Mouse (Mus musculus) midbrain, embryonic 15.5 days (tissue): ENCODE data around the gene Mrtfb. TPM values are rescaled to one million over a fixed set of nuclear protein-coding genes. Genes with fewer than 3 reads are reported as not detected.

Source experiments
- ATAC-seq: fragments of 200-750 bp; cut with Nextera tagmentation; replicated peaks from 2 replicates; pipeline ENCODE4 v1.8.0; 2017; ENCODE audit warnings: moderate TSS enrichment
- H3K27ac ChIP-seq: fragments of 300-500 bp; sonication (generic); 2 replicates; pipeline ENCODE4 v1.5.1; 2015; ENCODE audit warnings: mild to moderate bottlenecking, inconsistent platforms
- H3K27me3 ChIP-seq: fragments of 300-500 bp; sonication (generic); replicated peaks from 2 replicates; pipeline ENCODE4 v1.6.1; 2015; ENCODE audit warnings: inconsistent platforms
- H3K36me3 ChIP-seq: fragments of 300-500 bp; sonication (generic); replicated peaks from 2 replicates; pipeline ENCODE4 v1.6.1; 2015; ENCODE audit warnings: inconsistent platforms
- H3K4me1 ChIP-seq: fragments of 300-500 bp; sonication (generic); 2 replicates; pipeline ENCODE4 v1.6.1; 2015; ENCODE audit warnings: inconsistent platforms
- H3K4me2 ChIP-seq: fragments of 300-500 bp; sonication (generic); 2 replicates; pipeline ENCODE4 v1.6.1; 2015; ENCODE audit warnings: inconsistent platforms, mild to moderate bottlenecking, moderate library complexity
- H3K4me3 ChIP-seq: fragments of 300-500 bp; sonication (generic); 2 replicates; pipeline ENCODE4 v1.5.1; 2015; ENCODE audit warnings: mild to moderate bottlenecking, inconsistent platforms
- H3K9ac ChIP-seq: fragments of 300-500 bp; sonication (generic); 2 replicates; pipeline ENCODE4 v1.6.1; 2015; ENCODE audit warnings: mild to moderate bottlenecking, inconsistent platforms
- H3K9me3 ChIP-seq: fragments of 300-500 bp; sonication (generic); 2 replicates; pipeline ENCODE4 v1.6.1; 2016; ENCODE audit warnings: inconsistent platforms
- WGBS: fragments of 180-500 bp; shearing (Covaris S2); methylation state at CpG from one replicate; pipeline ENCODE4 v1.1.7; 2015; ENCODE audit warnings: mixed read lengths; 5-methylcytosine and 5-hydroxymethylcytosine counted together
- polyA plus RNA-seq: library from polyadenylated mRNA; unstranded; fragments of >200 nt; fragmentation: Nextera tagmentation; extraction: Ambion mirVana; gene quantifications from 2 replicates; pipeline ENCODE4 v1.2.1, GENCODE M21; 2015

Mrtfb gene
- 11.9 and 14.0 TPM in 2 replicates for polyA plus RNA-seq

DNA sequence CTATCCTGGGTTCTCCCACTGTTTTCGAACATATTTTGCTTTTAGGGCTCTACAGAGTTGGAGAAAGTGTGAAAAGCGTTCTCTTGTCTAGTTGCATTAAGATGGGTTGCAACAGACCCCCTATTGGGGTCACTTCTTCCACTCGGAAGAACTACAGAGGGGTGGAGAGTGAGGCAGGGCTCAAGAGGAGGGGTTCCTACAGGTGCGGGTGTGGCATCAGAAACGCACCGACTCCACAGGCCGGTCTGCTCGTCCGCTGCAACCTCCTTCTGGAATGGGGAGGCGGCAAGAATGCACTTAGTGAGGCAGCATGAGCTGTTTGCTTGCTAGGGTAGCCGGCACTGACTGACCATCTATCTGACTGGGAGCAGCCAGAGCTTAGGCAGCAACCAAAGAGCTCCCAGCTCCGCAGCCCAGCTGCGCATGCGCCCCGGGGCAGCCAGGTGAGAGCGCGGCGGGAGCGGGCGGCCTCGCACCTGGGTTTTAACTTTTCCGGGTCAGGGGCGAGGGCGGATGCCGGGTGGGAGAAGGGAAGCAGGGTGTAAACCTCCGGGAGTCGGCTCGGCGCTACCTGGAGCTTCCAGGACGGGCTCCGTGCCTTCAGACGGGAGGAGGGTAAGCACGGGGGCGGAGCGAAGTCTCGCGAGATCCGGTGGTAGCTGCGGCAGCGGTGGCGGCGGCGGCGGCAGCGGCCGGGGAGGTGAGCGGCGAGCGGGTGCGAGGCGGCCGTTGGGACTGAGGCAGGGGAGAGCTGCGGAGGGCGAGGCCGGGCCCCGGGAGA, at the start of gene Mrtfb:
TSS of gene Mrtfb (plus strand) at position 627 of the 781 bp plus-strand sequence.
- 1% methylated on average over 48 of the region's 56 CpGs for whole genome bisulfite sequencing
- Histone ChIP-seq H3K4me1 (peaks cover 16% of the 10 kb centered on the region), H3K27me3 (no peaks in the 10 kb centered on the region), H3K4me2 (peak within 1 kb of the TSS; percentile 94), H3K4me3 (peak within 1 kb of the TSS; percentile 68), H3K36me3 (no peaks in the 10 kb centered on the region), H3K9me3 (no peaks in the 10 kb centered on the region), H3K27ac (peak within 1 kb of the TSS; percentile 87), H3K9ac (peak within 1 kb of the TSS; percentile 80)
- peak; percentile 96 for ATAC-seq

DNA sequence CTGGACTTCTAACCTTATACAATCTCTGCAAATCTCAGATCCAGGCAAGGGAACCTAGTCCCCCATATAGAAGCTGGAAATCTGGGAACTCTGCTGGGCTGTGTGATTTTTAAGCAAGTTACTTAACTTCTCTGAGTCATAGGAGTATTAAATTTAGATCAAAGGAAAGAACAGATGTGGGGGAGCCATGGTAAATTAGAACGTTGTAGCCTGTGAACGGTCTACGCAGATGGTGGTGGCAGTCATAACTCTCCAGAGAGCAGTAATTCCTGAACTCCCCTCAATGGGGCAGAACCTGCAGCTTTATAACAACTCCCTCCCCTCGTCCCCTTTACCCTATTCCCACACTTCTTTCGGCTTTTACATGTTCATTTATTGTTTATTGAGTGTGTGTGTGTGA, 48.6 kb upstream of the Mrtfb start:
- Histone ChIP-seq H3K4me3 (no peak overlapping the region), H3K9ac (no peak overlapping the region), H3K9me3 (no peaks in the 10 kb centered on the region), H3K27me3 (no peaks in the 10 kb centered on the region), H3K36me3 (no peaks in the 10 kb centered on the region), H3K27ac (no peak overlapping the region), H3K4me1 (no peaks in the 10 kb centered on the region), H3K4me2 (no peak overlapping the region)
- no peak for ATAC-seq
- WGBS: 48% methylated on average over 5 of the region's 5 CpGs

DNA sequence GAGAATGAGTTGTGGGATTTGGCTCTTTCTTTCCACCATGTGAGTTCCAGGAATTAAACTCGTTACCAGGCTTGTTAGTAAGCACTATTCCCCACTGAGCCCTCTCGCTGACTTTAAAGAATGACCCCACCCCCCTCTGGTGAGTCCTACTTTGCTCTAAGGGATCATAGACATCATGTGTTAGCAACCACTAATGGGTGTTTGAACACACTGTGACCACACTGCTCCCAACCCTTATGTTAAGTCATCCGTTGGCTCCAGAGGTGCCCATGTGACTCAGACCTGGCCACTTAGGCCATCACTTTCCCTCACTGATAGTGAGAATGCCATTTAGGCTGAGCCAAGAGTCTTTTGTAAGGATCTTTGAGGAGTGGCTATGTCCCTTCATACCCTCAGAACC, 48.2 kb upstream of the Mrtfb start:
- no peak overlapping the region for H3K4me2 ChIP-seq
- H3K27ac ChIP-seq: no peak overlapping the region
- WGBS: 26% methylated on average over 3 of the region's 3 CpGs
- H3K27me3 ChIP-seq: no peaks in the 10 kb centered on the region
- no peaks in the 10 kb centered on the region for H3K36me3 ChIP-seq
- no peaks in the 10 kb centered on the region for H3K9me3 ChIP-seq
- no peak overlapping the region for H3K9ac ChIP-seq
- no peak for ATAC-seq
- no peak overlapping the region for H3K4me3 ChIP-seq
- H3K4me1 ChIP-seq: no peaks in the 10 kb centered on the region

GRCm38 (mm10) chr16:13212781-13213180, 43.5 kb upstream of the Mrtfb start:
- Histone ChIP-seq H3K36me3 (no peaks in the 10 kb centered on the region), H3K4me2 (no peak overlapping the region), H3K9ac (no peak overlapping the region), H3K27me3 (no peaks in the 10 kb centered on the region), H3K27ac (no peak overlapping the region), H3K9me3 (no peaks in the 10 kb centered on the region), H3K4me1 (no peaks in the 10 kb centered on the region), H3K4me3 (no peak overlapping the region)
- 87% methylated on average over 4 of the region's 4 CpGs for WGBS
- ATAC-seq: no peak

DNA sequence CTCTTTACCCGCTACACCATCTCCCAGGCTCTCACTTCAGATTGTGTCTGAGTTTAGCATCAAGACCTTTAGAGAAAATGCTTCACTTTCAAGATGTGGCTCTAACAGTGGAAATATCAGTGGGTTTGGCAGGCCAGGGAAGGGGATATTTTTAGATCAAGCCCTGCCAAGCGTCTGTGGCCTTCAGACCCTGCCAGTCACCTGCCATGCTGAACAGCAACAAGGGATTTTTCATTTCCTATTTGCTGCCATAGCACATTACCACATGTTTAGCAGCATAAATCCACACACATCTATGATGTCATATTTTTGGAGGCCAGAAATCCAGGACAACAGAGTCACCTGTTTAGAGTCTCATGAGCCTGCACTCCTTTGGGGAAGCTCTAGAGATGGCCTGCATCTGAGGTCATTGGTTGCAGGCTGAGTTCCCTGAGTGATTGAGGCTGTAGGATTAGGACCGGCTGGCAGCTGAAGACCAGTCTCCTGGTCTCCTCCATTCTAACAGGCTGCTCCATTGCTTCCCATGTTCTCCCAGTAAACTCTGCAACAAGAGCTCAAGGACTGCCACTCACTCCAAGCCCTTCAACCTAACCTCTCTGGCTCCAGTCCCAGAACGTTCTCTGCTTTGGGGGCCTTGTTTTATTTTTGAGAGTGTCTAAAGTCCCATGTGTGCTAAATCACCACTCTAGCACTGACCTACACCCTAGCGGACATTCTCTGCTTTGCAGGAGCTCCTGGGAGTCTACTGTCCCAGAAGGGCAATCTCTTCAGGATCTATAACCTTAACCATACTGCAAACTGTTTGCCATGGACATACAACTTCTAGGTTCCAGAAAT, 39.9 kb upstream of the Mrtfb start:
- Histone ChIP-seq H3K9ac (no peak overlapping the region), H3K36me3 (no peaks in the 10 kb centered on the region)

DNA sequence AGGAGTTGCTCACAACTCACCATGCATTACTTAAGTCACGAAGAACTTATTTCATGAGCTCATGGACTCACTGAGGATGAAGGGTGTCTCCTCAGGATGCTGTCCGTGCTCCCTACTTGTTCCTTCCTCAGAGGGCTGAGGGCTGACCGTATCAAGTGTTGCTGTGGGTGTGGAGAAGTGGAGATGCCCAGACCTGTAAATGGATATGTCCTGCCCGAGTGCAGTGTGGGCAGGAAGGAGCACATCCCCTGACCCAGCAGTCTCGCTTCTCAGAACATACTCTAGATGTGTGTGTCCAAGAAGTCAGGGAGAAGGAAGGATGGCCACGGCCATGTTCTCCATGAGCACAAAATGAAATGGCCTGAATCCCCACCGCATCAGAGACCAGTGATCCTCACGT, 38.3 kb upstream of the Mrtfb start:
- Histone ChIP-seq H3K27me3 (no peaks in the 10 kb centered on the region), H3K4me2 (no peak overlapping the region), H3K4me1 (no peaks in the 10 kb centered on the region), H3K36me3 (no peaks in the 10 kb centered on the region), H3K9ac (no peak overlapping the region), H3K9me3 (no peaks in the 10 kb centered on the region), H3K4me3 (no peak overlapping the region), H3K27ac (no peak overlapping the region)
- no peak for ATAC-seq
- WGBS: 91% methylated on average over 8 of the region's 8 CpGs

More for the DNA sequence above, 39.9 kb upstream of the Mrtfb start:
- Histone ChIP-seq H3K4me3 (no peak overlapping the region), H3K4me2 (no peak overlapping the region), H3K27me3 (no peaks in the 10 kb centered on the region), H3K4me1 (no peaks in the 10 kb centered on the region), H3K27ac (no peak overlapping the region), H3K9me3 (no peaks in the 10 kb centered on the region)
- WGBS: 82% methylated on average over 5 of the region's 5 CpGs
- no peak for ATAC-seq

DNA sequence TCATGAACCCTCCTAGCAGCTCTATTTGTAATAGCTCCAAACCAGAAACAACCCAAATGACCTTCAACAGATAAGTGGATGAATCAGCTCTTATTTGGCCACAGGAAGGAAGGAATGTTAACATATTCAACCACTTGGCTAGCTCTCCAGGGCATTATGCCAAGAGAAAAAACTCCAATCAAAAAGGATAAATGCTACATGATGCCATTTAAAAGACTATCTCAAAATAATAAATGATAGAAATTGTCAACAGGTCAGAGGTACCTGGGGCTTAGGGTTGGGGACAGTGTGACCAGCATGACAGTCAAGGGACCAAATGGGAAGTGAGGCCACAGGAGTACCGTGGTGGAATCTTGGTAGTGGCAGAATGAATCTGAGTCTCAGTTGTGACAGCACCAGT, 34.8 kb upstream of the Mrtfb start:
- no peaks in the 10 kb centered on the region for H3K36me3 ChIP-seq
- no peaks in the 10 kb centered on the region for H3K27me3 ChIP-seq
- H3K4me2 ChIP-seq: no peak overlapping the region
- H3K4me1 ChIP-seq: no peaks in the 10 kb centered on the region
- no peak overlapping the region for H3K27ac ChIP-seq
- no peak for ATAC-seq
- H3K9me3 ChIP-seq: no peaks in the 10 kb centered on the region
- no peak overlapping the region for H3K4me3 ChIP-seq
- WGBS: 100% methylated on average over 1 of the region's 1 CpGs
- H3K9ac ChIP-seq: no peak overlapping the region

DNA sequence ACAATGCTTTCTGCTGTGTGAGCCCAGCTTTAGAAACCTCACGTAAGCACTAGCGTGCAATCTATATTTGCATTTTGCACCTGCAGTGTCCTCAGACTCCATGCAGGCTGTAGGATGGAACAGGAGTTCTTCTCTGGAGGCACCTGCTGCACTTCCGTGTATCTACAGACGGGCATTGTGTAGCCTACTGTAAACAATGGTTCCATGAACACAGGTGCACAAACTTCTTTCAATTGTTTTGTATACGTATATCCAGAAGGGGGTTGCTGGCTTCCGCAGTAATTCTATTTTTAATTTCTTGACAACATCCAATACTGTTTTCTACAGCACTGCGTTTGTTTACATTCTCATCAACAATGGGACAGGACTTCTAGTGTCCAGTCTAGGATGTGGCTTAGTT, 24.2 kb upstream of the Mrtfb start:
- Histone ChIP-seq H3K4me2 (no peak overlapping the region), H3K27ac (no peak overlapping the region), H3K36me3 (no peaks in the 10 kb centered on the region), H3K27me3 (no peaks in the 10 kb centered on the region), H3K9me3 (no peaks in the 10 kb centered on the region), H3K4me1 (no peaks in the 10 kb centered on the region), H3K9ac (no peak overlapping the region), H3K4me3 (no peak overlapping the region)
- no peak for ATAC-seq
- 87% methylated on average over 7 of the region's 7 CpGs for WGBS

DNA sequence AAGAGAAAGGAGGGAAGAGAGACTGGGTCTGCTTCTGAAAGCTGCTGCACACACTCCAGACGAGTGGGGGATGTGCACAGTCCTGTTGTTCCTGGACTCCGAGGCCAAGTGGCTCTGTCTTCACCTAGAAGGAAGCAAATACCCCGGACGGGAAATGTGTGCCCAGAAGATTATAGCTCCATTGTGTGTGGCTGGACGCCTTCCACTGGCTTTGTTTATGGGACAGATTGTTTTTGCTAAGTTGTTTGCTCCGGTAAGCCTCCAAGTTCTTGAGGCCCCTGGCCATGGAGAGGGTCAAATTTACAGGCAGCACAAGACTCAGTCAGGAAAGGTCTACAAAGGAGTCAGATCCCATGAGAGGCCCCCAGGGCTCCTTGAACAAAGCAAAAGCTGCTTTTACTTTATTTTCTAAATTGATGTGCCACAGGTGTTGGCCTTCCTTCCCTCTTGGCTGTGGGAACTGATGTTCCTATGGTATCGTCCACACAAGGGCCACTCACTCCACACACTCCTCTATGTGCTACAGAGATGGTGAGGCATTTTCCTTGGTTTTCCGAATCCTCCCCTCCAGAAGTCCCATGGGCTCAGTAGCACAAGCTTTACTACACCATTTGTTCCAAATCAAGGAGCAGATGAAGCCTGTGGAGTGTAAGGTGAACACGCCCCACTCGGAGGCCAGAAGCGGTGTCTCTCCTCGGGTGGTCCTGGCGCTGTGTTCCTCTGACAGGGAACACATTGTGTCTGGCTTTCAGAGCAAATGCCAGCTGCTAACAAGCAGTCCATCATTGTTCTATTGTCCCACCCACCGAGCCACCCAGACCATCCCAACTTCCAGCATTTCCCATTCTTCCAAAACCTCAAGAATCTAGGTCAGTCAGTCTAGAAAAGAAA, 23.1 kb upstream of the Mrtfb start:
- no peaks in the 10 kb centered on the region for H3K4me1 ChIP-seq
- WGBS: 61% methylated on average over 14 of the region's 14 CpGs
- H3K9me3 ChIP-seq: no peaks in the 10 kb centered on the region
- H3K27ac ChIP-seq: no peak overlapping the region
- ATAC-seq: no peak
- no peak overlapping the region for H3K4me2 ChIP-seq
- H3K27me3 ChIP-seq: no peaks in the 10 kb centered on the region
- no peak overlapping the region for H3K9ac ChIP-seq
- H3K4me3 ChIP-seq: no peak overlapping the region
- H3K36me3 ChIP-seq: no peaks in the 10 kb centered on the region

GRCm38 (mm10) chr16:13239039-13239438, 17.2 kb upstream of the Mrtfb start:
- Histone ChIP-seq H3K9ac (no peak overlapping the region), H3K27ac (no peak overlapping the region), H3K4me3 (no peak overlapping the region), H3K27me3 (no peaks in the 10 kb centered on the region), H3K36me3 (no peaks in the 10 kb centered on the region), H3K4me1 (no peaks in the 10 kb centered on the region), H3K9me3 (no peaks in the 10 kb centered on the region), H3K4me2 (no peak overlapping the region)
- no peak for ATAC-seq
- WGBS: 89% methylated on average over 4 of the region's 4 CpGs

DNA sequence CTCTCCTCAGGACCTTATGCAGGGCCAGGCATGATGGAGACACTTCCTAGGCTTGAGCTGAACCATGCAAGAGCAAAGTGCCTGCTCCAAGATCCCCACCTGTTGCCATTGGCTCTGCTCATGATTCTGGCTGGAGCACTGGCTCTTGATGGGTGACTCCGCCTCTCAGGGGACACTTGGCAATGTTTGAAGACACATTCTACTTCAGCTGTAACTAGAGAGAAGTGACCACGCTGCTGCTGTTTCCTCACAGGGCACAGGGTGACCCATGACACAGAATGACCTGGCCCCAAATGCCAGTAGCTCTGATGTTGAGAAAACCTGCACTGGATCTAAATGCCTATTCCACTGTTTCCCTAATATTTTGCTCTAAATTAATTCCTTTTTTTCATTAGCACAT, 16.7 kb upstream of the Mrtfb start:
- Histone ChIP-seq H3K4me2 (no peak overlapping the region), H3K36me3 (no peaks in the 10 kb centered on the region), H3K4me1 (no peaks in the 10 kb centered on the region), H3K9me3 (no peaks in the 10 kb centered on the region), H3K9ac (no peak overlapping the region), H3K27me3 (no peaks in the 10 kb centered on the region), H3K27ac (no peak overlapping the region), H3K4me3 (no peak overlapping the region)
- ATAC-seq: no peak
- WGBS: 81% methylated on average over 2 of the region's 2 CpGs

DNA sequence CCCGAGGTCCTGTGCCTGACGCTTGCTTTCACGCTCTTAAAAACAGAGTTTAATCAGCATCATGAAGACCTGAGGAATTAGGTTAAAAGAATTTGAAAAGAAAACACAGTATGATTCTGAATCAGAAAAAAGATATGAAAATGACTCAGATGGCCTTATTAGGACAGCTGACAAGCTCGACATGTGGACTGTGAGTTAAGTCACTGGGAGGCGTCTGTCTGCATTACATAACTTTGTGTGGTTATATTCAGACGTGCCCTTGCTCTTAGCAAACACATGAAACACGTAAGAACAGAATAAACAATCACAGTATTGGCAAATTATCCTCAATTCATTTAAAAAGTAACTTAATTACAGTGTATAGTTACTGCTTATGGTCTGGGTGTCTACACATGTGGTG, 16.0 kb upstream of the Mrtfb start:
- Histone ChIP-seq H3K27me3 (no peaks in the 10 kb centered on the region), H3K9ac (no peak overlapping the region), H3K4me1 (no peaks in the 10 kb centered on the region), H3K9me3 (no peaks in the 10 kb centered on the region), H3K4me3 (no peak overlapping the region), H3K27ac (no peak overlapping the region), H3K36me3 (no peaks in the 10 kb centered on the region), H3K4me2 (no peak overlapping the region)
- WGBS: 83% methylated on average over 7 of the region's 7 CpGs
- no peak for ATAC-seq
